Mouse (Mus musculus): ENCODE measurements around the gene Lsm6. TPM values are rescaled to one million over a fixed set of nuclear protein-coding genes. Genes with fewer than 3 reads are reported as not detected.

Gene Lsm6
- polyA plus RNA-seq, 1 experiment from 2014 or later = 199 TPM

Other genes starting within 250 kb of the Lsm6 start
- gene Zfp827, start 207.3 kb upstream of the Lsm6 start, polyA plus RNA-seq (2014; fragmentation: Nextera tagmentation; extraction: Ambion mirVana) = 10.2 and 12.2 TPM in 2 replicates